Mouse (Mus musculus) thymus, postnatal 4 days (tissue): ENCODE results near the gene Kcnt2.
A peak's percentile ranks its signal among the peaks of the same experiment; 100 is the strongest.

Experiments used
- DNase-seq: peaks from one replicate; pipeline ENCODE4 v3.0.0; 2021

Kcnt2 gene

GRCm38 (mm10) chr1:140245876-140246597 lies at the start of gene Kcnt2:
Gene Kcnt2, plus strand, starts transcription at chr1:140246158.
- DNase-seq: peak; percentile 3

- DNase-seq: no peak
These were observed 40.6 kb upstream of the Kcnt2 start for GRCm38 (mm10) chr1:140205329-140205728.

GRCm38 (mm10) chr1:140225221-140225620 lies 20.7 kb upstream of the Kcnt2 start:
- DNase-seq: no peak

GRCm38 (mm10) chr1:140226673-140227072 lies 19.3 kb upstream of the Kcnt2 start:
- no peak for DNase-seq

GRCm38 (mm10) chr1:140245465-140245864 lies 493 bp upstream of the Kcnt2 start:
- peak; percentile 6 for DNase-seq

- no peak for DNase-seq
These were observed 18.7 kb downstream of the Kcnt2 start for GRCm38 (mm10) chr1:140264696-140265095.

GRCm38 (mm10) chr1:140266047-140266446 lies 20.1 kb downstream of the Kcnt2 start:
- DNase-seq: no peak

- no peak for DNase-seq
These were observed 20.8 kb downstream of the Kcnt2 start for GRCm38 (mm10) chr1:140266643-140267286.

- DNase-seq: no peak
These were observed 21.3 kb downstream of the Kcnt2 start for GRCm38 (mm10) chr1:140267288-140267687.

GRCm38 (mm10) chr1:140273624-140274023 lies 27.7 kb downstream of the Kcnt2 start:
- DNase-seq: no peak

- no peak for DNase-seq
These were observed 29.9 kb downstream of the Kcnt2 start for GRCm38 (mm10) chr1:140275813-140276212.

GRCm38 (mm10) chr1:140293140-140293539 lies 47.2 kb downstream of the Kcnt2 start:
- DNase-seq: no peak

- no peak for DNase-seq
These were observed 49.5 kb downstream of the Kcnt2 start for GRCm38 (mm10) chr1:140295482-140295881.

- no peak for DNase-seq
These were observed 58.3 kb downstream of the Kcnt2 start for GRCm38 (mm10) chr1:140304244-140304643.

GRCm38 (mm10) chr1:140305344-140305743 lies 59.4 kb downstream of the Kcnt2 start:
- no peak for DNase-seq

- no peak for DNase-seq
These were observed 60.4 kb downstream of the Kcnt2 start for GRCm38 (mm10) chr1:140306339-140306738.

GRCm38 (mm10) chr1:140310739-140311138 lies 64.8 kb downstream of the Kcnt2 start:
- DNase-seq: no peak

GRCm38 (mm10) chr1:140325088-140325487 lies 79.1 kb downstream of the Kcnt2 start:
- DNase-seq: no peak

- DNase-seq: no peak
These were observed 80.8 kb downstream of the Kcnt2 start for GRCm38 (mm10) chr1:140326709-140327108.

- no peak for DNase-seq
These were observed 87.7 kb downstream of the Kcnt2 start for GRCm38 (mm10) chr1:140333702-140334101.

- DNase-seq: no peak
These were observed 92.5 kb downstream of the Kcnt2 start for GRCm38 (mm10) chr1:140338417-140338816.

GRCm38 (mm10) chr1:140339368-140339767 lies 93.4 kb downstream of the Kcnt2 start:
- DNase-seq: no peak

GRCm38 (mm10) chr1:140364787-140365186 lies 118.8 kb downstream of the Kcnt2 start:
- DNase-seq: no peak

- DNase-seq: no peak
These were observed 127.6 kb downstream of the Kcnt2 start for GRCm38 (mm10) chr1:140373532-140373931.

GRCm38 (mm10) chr1:140378791-140379190 lies 132.8 kb downstream of the Kcnt2 start:
- no peak for DNase-seq
